Mouse (Mus musculus): ENCODE results near the gene Plpp3. TPM values are rescaled to one million over a fixed set of nuclear protein-coding genes. Genes with fewer than 3 reads are reported as not detected.

Gene Plpp3
- total RNA-seq, 2 experiments from 2014 or later = 136 to 166 TPM

DNA sequence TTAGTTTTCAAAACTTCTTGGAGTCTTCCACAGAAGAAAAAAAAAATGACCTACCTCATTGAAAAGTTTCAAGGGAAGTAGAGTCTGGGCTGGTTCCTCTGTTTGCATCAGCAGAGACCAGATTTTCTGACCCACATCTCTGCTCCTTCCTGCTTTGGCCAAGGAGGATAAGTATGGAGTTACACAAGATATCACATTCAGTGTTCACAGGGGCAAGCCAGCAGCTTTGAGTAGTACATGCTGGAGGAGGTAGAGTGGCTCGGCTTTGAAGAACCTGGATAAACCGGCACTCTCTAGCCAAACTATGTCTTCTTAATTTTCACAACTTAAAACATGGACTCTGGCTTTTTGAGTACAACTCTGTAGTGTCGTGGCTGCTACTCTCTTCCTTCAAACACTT lies 3.9 kb upstream of the Plpp3 start:
- no peak for DNase-seq (ENCODE audit: low spot score in 2 of 2)
- intact Hi-C loops (cut with DNase I) = loop anchor here (5.0 kb wide), 2 partner anchors 164 to 769 kb away; no protein-coding TSS in a partner anchor

DNA sequence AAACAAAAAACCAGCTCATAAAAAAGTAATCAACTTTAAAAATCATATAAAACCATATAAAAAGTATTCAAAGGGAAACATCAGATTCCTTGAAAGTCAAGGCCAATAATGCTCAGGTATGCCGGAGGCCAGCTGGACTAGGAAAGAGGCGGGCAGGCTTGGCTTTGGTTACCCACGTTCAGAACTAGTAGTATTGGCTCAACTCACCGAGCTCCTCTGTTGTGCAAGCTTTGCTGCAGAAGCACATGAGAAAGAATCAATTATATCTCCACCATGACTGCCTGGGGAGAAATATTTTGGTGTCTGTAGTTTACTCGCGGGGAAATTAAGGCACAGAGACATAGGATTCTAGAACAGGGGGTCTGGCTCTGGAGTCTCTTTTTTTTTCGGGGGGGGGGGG lies 866 bp upstream of the Plpp3 start:
- DNase-seq (ENCODE audit: low spot score in 2 of 2) = no peak
- intact Hi-C loops (cut with DNase I) = loop anchor here (5.0 kb wide), 1 partner anchor 786 kb away; no protein-coding TSS in a partner anchor

DNA sequence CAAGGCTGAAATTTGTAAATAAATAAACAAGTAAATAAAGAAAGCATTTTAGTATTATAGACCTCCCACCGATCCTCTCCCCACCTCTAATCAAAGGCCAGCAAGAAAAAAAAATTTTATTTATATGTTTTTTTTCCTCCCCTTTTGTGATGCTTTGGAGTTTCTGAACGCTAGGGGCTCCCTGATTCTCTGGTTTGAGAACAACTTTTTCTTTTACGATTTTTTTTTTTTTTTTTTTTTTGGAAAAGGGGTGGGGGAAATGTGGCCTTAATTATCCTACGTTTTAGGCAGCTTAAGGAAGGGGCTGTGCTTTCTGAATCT lies 232 bp upstream of the Plpp3 start:
- no peak for DNase-seq (ENCODE audit: low spot score in 2 of 2)
- intact Hi-C loops (cut with DNase I) = loop anchor here (5.0 kb wide), 1 partner anchor 785 kb away; no protein-coding TSS in a partner anchor

DNA sequence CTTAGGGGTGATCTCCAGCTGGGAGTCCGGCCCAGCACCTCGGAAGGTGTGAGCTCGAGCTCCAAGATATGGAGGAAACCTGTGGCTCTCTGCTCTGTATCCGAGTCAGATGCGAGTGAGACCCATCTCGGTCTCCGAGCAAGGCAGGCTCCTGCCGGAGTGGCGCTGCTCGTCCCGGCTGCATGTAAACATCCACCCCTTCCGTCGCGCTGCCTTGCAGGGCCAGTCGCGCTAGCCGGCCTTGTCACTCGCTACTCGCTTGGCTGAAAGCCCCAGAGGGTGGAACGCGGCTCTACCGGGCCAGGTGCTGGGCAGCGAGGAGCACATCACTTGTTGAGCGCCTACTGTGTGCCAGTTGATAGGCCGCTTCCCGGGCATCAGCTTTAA lies 1.0 kb downstream of the Plpp3 start:
- intact Hi-C loops (cut with DNase I) = loop anchor here (5.0 kb wide), 1 partner anchor 784 kb away; no protein-coding TSS in a partner anchor
- DNase-seq (ENCODE audit: low spot score in 2 of 2) = peak; percentile 58 to 63

DNA sequence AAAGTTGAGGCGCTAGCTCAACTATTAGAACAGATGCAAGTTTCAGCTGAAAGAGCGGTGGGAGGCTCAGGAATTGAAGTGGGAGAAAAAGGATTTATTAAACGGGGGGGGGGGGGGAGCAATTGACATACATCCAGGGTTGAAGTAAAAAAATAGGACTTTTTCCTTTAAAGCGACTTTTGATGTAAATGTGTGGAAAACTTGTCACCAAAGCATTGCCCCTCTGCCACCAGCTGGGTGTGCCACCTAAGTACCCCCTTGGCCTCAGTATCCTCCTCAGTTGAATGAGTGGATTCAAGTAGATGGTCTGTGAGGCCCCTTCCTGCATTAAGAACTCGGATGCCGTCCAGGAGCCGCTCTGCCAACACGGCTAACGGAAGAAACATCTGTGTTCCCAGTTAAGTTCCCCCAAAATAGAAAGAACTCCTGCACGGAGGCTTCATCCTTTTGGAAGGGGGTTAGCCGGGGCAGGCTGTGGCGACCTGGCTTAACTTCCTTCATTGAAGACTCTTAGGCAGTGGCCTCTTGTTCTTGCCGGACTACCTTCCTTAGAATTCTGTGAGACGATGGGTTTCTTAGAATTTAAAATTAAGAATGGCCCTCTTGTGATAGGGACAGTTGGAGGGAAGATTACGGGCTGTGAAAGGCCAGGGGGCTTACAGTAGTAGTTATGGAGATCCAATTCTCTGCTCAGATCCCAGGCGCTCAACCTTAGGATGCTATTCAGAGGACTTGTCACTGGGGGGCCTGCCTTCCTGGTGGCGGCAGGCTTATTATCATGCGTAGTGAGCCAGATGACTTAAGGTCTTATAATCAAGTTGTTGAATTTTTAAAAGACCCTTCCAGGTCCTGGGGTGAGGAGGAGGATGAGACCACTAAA lies 1.7 kb downstream of the Plpp3 start:
- no peak for DNase-seq (ENCODE audit: low spot score in 2 of 2)
- intact Hi-C loops (cut with DNase I) = loop anchor here (5.0 kb wide), 1 partner anchor 783 kb away; no protein-coding TSS in a partner anchor

DNA sequence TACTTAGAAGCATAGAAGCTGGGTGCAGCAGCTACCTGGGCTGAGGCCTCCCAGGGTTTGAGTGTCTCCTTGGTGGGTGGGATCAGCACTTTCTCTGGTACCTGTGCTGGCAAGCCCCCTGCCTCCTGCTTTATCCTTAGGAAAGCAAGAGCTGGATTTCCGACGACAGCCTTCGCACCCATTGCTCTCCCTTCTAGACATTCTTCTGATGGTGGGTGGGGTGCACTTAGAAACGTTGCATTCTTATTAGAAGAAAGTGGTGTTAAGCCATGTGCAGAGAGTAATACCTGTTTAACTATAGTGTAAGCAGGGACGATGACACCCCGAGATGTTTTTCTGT lies 2.4 kb downstream of the Plpp3 start:
- intact Hi-C loops (cut with DNase I) = loop anchor here (5.0 kb wide), 1 partner anchor 783 kb away; no protein-coding TSS in a partner anchor

DNA sequence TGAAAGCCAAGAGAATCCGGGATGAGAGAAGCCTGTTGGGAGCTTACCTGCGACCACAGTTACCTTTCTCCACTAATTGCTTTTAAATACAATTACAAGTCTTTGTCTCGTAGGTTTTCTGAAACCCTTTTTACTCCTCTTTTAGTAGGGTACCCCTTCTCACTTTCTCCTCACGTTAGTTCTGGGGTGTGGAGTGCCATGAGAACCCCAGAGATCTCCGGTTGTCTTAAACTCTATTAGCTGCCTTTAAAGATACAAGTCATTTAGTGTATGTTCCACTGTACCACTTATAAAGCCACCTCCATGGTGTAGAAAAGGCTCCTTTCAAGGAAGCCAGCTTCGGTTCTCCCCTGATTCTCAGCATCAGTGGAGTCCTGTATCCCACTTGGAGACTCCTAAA lies 3.3 kb downstream of the Plpp3 start:
- intact Hi-C loops (cut with DNase I) = no loop called here

More for the DNA sequence above, 2.4 kb downstream of the Plpp3 start:
- DNase-seq (ENCODE audit: low spot score in 2 of 2) = no peak

DNA sequence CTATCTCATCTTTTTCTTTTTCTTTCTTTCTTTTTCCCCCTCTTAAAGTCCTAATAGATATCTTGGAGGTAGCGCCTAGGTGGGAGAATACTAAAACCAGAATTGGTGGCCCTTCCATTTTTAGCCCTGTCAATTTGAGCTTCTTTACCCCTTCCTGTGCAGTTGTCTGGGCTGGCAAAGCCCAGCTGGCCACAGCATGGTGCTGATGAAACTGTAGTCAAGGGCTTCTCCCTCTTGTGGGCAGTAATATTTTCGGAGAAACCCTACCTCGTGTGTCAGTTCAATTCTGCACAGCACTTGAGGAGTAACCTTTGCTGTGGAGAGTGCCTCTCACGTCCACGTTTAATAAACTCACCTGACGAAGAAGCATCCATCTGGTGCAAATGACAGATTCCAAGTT lies 4.9 kb downstream of the Plpp3 start:
- DNase-seq (ENCODE audit: low spot score in 2 of 2) = no peak
- intact Hi-C loops (cut with DNase I) = no loop called here

More for the DNA sequence above, 3.3 kb downstream of the Plpp3 start:
- no peak for DNase-seq (ENCODE audit: low spot score in 2 of 2)

DNA sequence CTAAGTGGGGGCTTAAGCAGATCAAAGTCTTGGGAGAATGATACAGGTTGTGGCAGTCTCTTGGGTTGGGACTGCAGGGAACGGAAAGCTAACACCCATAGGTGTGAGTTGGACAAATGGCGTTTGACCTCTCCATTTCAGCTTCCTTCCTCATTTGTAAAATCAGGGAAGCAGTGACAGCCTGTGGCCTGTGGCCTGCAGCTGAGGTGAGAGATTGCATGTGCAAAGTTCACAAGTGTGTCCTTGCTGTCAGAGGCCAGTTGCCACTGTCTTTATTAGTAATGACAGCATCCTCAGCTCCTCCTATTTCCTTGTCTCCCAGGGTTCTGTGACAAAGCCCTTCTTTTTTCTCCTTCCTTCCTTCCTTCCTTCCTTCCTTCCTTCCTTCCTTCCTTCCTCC lies 5.5 kb downstream of the Plpp3 start:
- intact Hi-C loops (cut with DNase I) = no loop called here
- DNase-seq (ENCODE audit: low spot score in 2 of 2) = no peak

DNA sequence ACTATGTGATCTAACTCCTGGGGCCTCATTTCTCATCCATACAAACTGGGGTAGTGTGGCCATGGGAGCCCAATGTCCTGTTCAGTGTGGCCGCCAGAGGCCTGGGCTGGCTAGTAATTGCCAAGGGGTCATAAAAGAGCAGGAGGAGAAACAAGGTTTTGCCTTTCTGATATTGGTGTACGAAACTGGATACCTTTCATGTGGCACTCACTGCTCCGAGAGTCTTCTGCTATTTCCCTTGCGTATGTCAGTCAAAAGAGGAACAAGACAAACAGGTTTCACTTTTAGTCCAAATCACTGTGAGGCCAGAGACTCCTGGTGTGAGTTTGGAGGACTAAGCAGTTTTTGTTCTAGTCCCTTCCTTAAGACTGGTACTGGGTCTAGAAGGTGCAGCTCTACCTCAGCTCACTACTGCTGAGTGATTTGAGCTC lies 6.8 kb downstream of the Plpp3 start:
- DNase-seq (ENCODE audit: low spot score in 2 of 2) = no peak
- intact Hi-C loops (cut with DNase I) = no loop called here

DNA sequence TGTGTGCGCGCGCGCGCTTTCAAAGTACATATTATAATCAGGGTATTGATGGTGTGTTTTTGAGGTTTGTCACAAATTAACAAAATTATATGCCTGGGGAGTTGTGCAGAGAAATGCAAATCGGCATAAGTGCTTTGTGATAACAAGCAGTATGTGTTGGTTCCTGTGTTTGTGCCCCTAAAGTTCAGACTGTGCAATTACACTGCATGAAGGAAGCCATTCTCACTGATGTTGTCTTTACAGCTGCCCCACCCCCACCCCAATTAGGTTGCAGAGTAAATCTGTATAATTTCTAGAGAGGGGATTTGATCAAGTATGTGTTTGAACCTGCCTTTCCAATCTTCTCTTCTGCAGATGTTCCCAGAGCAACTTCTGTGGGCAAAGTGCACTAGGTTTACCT lies 7.8 kb downstream of the Plpp3 start:
- intact Hi-C loops (cut with DNase I) = no loop called here
- DNase-seq (ENCODE audit: low spot score in 2 of 2) = no peak

DNA sequence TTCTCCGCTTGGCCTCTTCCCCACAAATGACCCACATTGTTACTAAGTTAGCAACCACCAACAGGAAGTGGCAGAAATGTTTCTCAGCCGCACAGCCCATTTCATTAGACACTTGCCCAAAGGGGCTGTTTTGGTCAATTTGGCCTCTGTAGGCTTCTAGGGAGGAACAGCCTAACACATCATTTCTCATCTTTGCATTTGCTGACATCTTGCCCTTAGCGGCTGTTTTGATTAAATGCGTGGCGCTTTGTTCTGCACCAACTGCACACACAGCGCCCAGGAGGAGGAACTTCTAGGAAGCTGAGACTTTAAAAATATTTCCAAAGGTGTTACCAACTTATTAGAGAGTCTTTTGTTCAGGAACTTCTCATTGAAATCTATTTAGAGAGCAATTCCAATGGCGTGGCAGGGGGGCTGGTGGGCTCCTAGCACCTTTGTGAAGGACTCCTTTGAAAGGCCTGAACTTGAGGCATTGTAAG lies 12.0 kb downstream of the Plpp3 start:
- intact Hi-C loops (cut with DNase I) = no loop called here
- DNase-seq (ENCODE audit: low spot score in 2 of 2) = no peak

DNA sequence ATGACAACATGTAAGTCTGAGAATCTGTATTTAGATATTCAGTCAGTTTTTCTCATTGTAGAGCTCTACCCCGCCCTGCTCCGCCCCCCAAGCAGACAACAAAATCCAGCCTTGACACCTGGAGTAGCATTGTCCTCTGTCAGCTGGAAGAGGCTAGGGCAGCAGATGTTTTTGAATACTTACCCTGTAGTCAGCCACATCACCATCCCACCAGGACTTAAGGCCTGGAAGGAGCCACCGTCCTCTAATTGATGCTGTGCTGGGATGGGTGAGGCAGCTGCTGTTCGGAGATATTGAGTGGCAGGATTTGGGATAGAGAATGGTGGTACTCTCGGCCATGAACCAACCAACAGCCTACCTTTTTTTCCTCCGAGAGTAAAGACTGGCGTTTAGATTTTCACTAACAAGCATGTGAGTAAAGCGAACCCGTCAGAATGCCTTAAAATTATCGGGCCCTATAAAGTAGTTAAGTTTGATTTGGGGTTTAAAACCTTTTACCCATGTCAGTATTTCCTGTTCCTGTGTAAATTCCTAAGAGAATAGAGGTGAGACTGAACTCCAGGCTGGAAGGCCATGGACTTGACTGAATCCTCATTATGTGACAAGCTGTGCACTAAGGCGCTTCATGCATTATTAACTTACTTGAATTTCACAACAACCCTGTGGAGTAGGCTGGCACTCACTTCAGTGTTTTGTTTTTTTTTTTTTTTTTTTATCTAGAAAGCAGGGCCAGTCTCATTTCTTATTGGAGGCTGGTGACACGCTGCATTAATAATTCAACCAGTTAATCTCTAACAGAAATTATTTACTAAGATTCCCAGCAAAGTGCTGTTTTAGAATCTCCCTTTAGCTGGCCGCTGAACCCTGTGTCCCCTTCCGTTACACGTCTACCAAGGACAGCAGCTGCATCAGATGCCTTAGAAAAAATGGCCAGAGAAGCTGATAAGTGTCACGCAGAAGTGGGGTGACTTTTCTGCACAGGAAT lies 13.0 kb downstream of the Plpp3 start:
- DNase-seq (ENCODE audit: low spot score in 2 of 2) = no peak
- intact Hi-C loops (cut with DNase I) = no loop called here

DNA sequence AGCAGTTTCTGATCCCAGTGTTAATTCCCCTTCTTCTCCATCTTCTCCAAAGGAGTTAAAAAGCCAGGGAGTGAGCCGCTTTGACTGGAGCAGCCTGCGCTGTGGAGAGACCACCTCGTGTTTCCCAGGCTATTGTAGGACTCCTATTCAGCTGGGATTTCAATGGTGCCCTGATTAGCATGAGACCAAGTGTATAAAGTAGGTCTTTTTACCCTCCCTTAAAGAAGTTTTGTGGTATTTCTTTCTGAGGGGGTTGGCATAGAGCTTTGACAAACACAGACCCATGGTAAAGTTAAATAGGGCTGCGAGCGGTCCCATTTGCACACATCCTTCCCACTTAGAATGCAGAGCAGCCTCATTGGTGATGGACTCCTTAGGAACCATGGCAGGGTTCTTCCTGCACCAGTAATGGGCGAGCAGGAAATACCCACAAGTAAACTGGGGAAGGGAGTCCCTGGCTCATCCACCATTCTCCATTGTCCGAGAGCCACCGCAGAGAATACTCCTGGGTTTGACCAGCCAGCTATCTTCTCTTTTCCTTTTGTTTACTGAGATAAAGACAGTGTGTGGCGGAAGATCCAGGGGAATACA lies 13.8 kb downstream of the Plpp3 start:
- intact Hi-C loops (cut with DNase I) = no loop called here
- DNase-seq (ENCODE audit: low spot score in 2 of 2) = peak in 1 of 2 experiments; percentile 16

DNA sequence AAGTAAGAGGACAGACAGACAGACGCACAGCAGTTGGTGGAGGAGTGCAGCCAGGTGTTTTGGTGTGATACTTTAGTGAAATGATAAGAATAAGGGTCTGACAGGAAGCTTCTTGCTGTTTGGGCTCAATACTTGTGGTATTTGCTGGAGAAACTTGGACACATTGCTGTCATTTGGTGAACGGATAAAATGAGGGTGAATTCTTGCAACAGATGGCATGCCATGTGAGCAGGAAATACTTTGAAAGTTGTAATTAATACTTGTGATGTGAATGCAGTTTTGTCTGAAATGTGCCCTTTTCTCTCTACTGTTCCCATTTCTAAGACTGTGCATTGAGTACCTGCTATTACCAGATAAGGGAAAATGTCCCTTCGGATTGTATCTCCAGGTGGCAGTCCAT lies 14.3 kb downstream of the Plpp3 start:
- DNase-seq (ENCODE audit: low spot score in 2 of 2) = no peak
- intact Hi-C loops (cut with DNase I) = no loop called here

DNA sequence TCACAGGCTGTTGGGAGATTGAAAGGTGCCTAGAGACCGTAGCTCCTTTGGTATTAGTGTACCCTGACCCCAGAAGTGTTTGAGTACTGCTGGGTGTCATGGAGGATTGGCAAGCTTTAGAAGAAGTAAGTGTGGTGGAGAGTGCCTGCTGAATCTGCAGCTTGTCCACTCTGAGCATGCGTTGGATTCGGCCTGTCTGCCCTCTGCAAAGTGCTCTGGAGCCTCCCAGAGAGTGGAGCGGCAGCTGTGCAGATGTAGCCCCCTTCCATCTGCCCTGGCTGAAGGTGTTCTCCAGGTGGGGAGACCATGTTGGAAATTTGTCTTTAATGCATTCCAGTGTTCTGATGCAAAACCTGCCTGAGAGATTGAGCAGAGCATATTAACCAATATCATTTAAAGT lies 17.6 kb downstream of the Plpp3 start:
- intact Hi-C loops (cut with DNase I) = no loop called here
- no peak for DNase-seq (ENCODE audit: low spot score in 2 of 2)

DNA sequence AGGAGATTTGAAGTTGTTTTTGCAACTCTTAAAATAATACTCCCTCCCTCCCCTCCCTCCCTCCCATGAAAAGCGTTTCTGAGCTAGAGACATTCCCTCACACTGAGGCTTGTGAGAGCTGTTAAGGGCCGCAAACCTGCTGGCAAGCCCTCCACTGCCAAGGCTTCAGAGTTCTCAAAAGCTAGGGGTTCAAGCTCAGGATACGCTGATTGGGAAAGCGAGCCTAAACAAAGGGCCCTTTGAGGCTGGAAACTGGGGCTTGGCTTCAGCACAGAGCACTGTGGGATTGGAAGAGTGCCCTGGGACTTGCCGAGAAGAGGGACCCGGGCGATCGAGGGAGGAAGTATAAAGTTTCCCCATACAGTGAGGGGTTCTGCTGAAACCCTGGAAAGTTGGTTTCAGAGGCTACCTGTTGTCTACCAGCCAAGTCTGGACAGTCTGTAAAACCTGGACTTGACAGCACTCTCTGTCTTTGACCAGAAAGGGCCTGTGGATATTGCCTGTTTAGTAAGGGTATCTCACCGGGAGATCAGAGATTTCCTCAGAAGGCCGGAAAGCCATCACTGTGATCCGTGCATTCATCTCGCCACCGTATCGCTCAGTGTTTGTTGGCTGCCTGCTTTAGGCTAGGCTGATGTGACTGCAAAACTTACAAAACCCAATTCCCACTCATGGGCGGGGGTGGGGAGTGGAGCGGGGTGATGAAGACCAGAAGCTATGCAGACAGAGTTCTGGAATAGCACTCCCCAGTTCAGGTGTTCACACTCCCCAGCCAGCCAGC lies 18.3 kb downstream of the Plpp3 start:
- intact Hi-C loops (cut with DNase I) = no loop called here
- DNase-seq (ENCODE audit: low spot score in 2 of 2) = peak; percentile 65 to 69

DNA sequence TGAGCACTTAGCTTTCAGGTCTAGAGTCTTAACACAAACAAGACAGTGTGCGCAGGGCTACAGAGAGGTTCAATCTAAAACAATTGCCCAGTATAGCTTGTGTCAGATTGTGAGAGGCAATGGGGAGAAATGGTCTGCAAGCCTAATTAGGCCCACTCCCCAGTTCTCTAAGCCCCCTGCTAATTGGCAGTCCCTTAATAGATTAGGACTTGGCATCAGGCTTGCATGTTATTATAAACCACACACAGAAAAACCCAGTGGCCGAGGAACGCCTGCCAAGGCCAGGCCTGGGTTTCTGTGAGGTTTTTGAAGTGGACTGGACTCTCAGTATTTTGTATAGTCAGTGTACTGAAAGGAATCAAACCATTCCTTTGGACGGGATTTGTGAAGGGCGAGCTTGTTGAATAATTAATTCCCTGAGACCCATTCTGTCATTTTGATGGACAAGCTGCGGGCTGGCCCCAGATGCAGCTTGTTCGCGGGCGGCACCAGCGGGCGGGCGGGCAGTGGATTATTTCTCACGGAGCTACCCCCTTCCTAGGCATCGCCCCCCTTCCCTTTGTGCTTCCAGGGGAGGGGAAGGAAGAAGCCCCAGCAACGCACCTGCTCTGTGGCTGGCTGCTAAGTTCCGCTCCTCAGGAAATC lies 24.0 kb downstream of the Plpp3 start:
- peak; percentile 61 to 85 for DNase-seq (ENCODE audit: low spot score in 2 of 2)
- intact Hi-C loops (cut with DNase I) = no loop called here

All from left cerebral cortex, postnatal 14 days (tissue).